Mouse (Mus musculus) bone marrow, adult 2 months (tissue): ENCODE results near the gene Pabpc1l.

Experiments used
- CTCF ChIP-seq: fragments of 200-500 bp; IDR thresholded peaks from 2 replicates; pipeline ENCODE4 v1.5.1; 2011; ENCODE audit warnings: low read length, control low read depth; ENCODE audit not compliant: control insufficient read depth, insufficient read depth
- POLR2A ChIP-seq: fragments of 200-500 bp; IDR thresholded peaks from 2 replicates; pipeline ENCODE4 v1.6.1; 2011; ENCODE audit warnings: low read depth, mild to moderate bottlenecking, control low read depth, low read length, borderline replicate concordance; ENCODE audit not compliant: control insufficient read depth

GRCm38 (mm10) chr2:164010944-164011343 is 14.3 kb upstream of the Pabpc1l start:
- TF ChIP-seq CTCF (no peak), POLR2A (no peak)
